Mouse (Mus musculus): ENCODE measurements around the gene Rnase2a.

- TF ChIP-seq CTCF (IDR thresholded peaks at IDR 0.05; ENCODE audit: low read depth, low read length) (no peak), GATA2 (IDR thresholded peaks at IDR 0.05; ENCODE audit: borderline replicate concordance, low read depth, low read length) (no peak), TAL1 (conservative IDR thresholded peaks at IDR 0.05; ENCODE audit: low read depth, low read length) (no peak), GATA1 (IDR thresholded peaks at IDR 0.05; ENCODE audit: borderline replicate concordance, low read length) (no peak), POLR2AphosphoS5 (IDR thresholded peaks at IDR 0.05; ENCODE audit: insufficient replicate concordance, low read depth, low read length) (no peak)
Measured at GRCm38 (mm10) chr14:51247736-51248135, 8.2 kb downstream of the Rnase2a start.
